Mouse (Mus musculus) heart, embryonic 11.5 days (tissue): ENCODE data around the gene Chd6. TPM values are rescaled to one million over a fixed set of nuclear protein-coding genes. Genes with fewer than 3 reads are reported as not detected.
A peak's percentile ranks its signal among the peaks of the same experiment; 100 is the strongest.

Source experiments
- ATAC-seq: fragments of 200-750 bp; cut with Nextera tagmentation; replicated peaks from 2 replicates; pipeline ENCODE4 v1.8.0; 2017; ENCODE audit warnings: moderate library complexity; ENCODE audit not compliant: insufficient number of reproducible peaks, low FRiP score, low TSS enrichment
- H3K27ac ChIP-seq: fragments of 300-500 bp; sonication (generic); 2 replicates; pipeline ENCODE4 v1.5.1; 2014; ENCODE audit warnings: mild to moderate bottlenecking, low read depth, low read length
- H3K27me3 ChIP-seq: fragments of 300-500 bp; sonication (generic); 2 replicates; pipeline ENCODE4 v1.6.1; 2014; ENCODE audit warnings: mild to moderate bottlenecking, low read length, mixed read lengths; ENCODE audit not compliant: control insufficient read depth, insufficient read depth
- H3K36me3 ChIP-seq: fragments of 300-500 bp; sonication (generic); 2 replicates; pipeline ENCODE4 v1.6.1; 2014; ENCODE audit warnings: mild to moderate bottlenecking, low read length, moderate library complexity, mixed read lengths; ENCODE audit not compliant: control insufficient read depth, insufficient read depth
- H3K4me1 ChIP-seq: fragments of 300-500 bp; sonication (generic); 2 replicates; pipeline ENCODE4 v1.6.1; 2014; ENCODE audit warnings: low read length; ENCODE audit not compliant: control insufficient read depth, insufficient read depth
- H3K4me2 ChIP-seq: fragments of 300-500 bp; sonication (generic); 2 replicates; pipeline ENCODE4 v1.6.1; 2014; ENCODE audit warnings: mild to moderate bottlenecking, moderate library complexity
- H3K4me3 ChIP-seq: fragments of 300-500 bp; sonication (generic); 2 replicates; pipeline ENCODE4 v1.5.1; 2014; ENCODE audit warnings: low read depth, low read length
- H3K9ac ChIP-seq: fragments of 300-500 bp; sonication (generic); 2 replicates; pipeline ENCODE4 v1.6.1; 2014; ENCODE audit warnings: mild to moderate bottlenecking, low read depth, low read length, moderate library complexity
- H3K9me3 ChIP-seq: fragments of 300-500 bp; sonication (generic); replicated peaks from 2 replicates; pipeline ENCODE4 v1.6.1; 2016; ENCODE audit warnings: low read length; ENCODE audit not compliant: control insufficient read depth
- WGBS: fragments of 180-500 bp; shearing (Covaris S2); extraction: QIAGEN DNeasy Blood & Tissue Kit; methylation state at CpG from one replicate; pipeline ENCODE4 v1.1.7; 2014; ENCODE audit not compliant: insufficient replicate concordance; 5-methylcytosine and 5-hydroxymethylcytosine counted together
- polyA plus RNA-seq: library from polyadenylated mRNA; unstranded; fragments of >200 nt; fragmentation: Nextera tagmentation; extraction: Ambion mirVana; gene quantifications from 2 replicates; pipeline ENCODE4 v1.2.1, GENCODE M21; 2014

Gene Chd6
- polyA plus RNA-seq, 1 experiment from 2014 or later = 25.0 TPM

DNA sequence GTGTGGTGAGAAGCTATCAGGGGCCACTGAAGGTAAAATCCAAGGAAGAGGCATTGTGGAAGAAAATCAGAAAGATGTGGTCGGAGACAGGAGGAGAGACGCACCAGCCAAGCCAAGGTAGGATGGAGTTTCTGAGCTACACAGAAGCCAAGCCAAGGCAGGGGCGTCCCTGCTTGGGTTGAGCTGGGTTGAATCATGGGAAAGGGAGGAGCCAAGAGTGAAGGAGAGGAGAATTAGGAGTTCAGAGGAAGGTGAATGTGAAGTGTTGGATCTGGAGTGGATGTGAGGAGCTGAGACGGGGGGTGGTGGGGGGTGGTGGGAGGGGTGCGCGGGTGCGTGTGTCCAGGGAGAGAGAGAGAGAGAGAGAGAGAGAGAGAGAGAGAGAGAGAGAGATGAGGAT lies 187.6 kb downstream of the Chd6 start:
- ATAC-seq = no peak
- Histone ChIP-seq H3K4me1 (no peaks in the 10 kb centered on the region), H3K4me2 (no peak overlapping the region), H3K9me3 (no peaks in the 10 kb centered on the region), H3K36me3 (no peaks in the 10 kb centered on the region), H3K4me3 (no peak overlapping the region), H3K27ac (no peak overlapping the region), H3K27me3 (no peaks in the 10 kb centered on the region), H3K9ac (no peak overlapping the region)
- 48% methylated on average over 7 of the region's 7 CpGs for WGBS

DNA sequence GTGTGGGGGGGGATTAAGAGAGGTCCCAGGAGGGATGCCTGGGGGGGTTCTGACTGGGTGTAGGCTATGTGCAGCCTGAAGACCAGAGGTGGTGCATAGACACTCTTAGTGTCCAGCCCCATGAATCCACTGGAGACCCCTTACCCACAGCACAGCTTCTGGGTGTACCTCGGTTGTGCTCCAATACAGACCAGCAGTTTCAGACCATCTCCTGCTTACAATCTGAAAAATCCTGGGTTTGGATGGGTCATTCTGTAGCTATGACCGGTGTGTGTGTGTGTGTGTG lies 190.0 kb downstream of the Chd6 start:
- ATAC-seq = no peak
- no peaks in the 10 kb centered on the region for H3K9me3 ChIP-seq
- H3K4me3 ChIP-seq = no peak overlapping the region
- peaks cover 10% of the 10 kb centered on the region for H3K27me3 ChIP-seq
- H3K4me2 ChIP-seq = no peak overlapping the region
- 76% methylated on average over 2 of the region's 2 CpGs for WGBS
- no peaks in the 10 kb centered on the region for H3K4me1 ChIP-seq
- H3K9ac ChIP-seq = no peak overlapping the region
- H3K27ac ChIP-seq = no peak overlapping the region
- no peaks in the 10 kb centered on the region for H3K36me3 ChIP-seq

DNA sequence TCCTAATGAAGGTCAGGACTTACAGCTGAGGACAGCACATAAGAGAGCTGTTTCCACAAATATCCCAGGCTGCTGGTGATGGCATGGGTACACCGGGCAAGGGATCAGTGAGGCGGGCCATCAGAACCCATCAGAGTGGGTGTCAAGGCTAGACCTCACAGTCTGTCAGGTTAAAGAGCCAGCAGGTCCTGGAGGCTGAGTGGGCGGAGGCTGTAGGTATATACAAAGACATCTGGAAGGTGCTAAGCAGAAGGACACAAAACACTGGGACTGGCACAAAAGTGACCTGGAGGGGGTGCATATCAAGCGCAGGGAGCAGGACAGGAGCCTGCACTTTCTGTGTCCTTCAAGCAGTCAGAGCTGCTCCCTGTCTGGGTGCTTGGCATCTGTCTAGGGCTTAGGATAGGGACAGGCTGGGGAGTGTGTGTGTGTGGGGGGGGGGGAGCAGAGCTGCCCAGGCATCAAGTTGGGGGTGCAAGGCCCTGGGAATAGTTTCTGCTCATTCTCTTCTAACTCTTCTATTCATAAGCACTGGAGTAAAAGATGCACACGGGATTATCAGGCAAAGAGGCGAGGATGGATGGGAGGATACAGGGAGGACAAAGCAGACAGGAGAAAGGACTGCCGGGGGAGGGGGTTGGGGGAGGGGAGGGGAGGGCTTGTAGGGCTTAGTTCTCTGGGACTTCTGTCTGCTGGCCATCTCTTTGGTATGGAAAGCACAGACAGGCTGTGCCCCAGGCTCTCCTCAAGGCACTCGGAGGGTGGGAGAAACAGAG lies 190.5 kb downstream of the Chd6 start:
- Histone ChIP-seq H3K36me3 (no peaks in the 10 kb centered on the region), H3K27ac (no peak overlapping the region), H3K27me3 (peaks cover 13% of the 10 kb centered on the region), H3K4me1 (no peaks in the 10 kb centered on the region), H3K9ac (no peak overlapping the region), H3K9me3 (no peaks in the 10 kb centered on the region), H3K4me2 (no peak overlapping the region), H3K4me3 (no peak overlapping the region)
- 48% methylated on average over 8 of the region's 8 CpGs for WGBS
- ATAC-seq = no peak

DNA sequence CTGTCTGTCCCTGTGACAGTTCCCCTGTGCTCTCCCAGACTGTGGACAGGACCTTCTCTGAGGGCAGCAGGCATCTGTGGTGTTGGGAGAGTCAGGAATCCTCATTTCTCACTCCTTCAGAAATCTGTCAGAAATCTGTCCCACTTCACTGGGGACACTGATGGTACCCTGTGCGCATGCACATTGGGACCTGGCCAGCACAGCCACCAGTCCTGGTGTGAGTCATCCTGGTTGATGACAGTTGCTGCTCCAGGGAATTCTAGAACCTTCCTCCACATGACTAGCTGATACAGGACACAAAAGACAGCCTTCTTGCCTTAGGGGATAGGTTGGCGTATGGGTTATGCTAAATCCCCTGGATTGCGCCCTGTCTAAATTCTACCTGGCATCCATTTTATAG lies 191.6 kb downstream of the Chd6 start:
- no peaks in the 10 kb centered on the region for H3K36me3 ChIP-seq
- no peak overlapping the region for H3K27ac ChIP-seq
- no peak overlapping the region for H3K9ac ChIP-seq
- 82% methylated on average over 3 of the region's 3 CpGs for WGBS
- H3K4me3 ChIP-seq = no peak overlapping the region
- ATAC-seq = no peak
- peaks cover 23% of the 10 kb centered on the region for H3K27me3 ChIP-seq
- no peaks in the 10 kb centered on the region for H3K9me3 ChIP-seq
- H3K4me2 ChIP-seq = no peak overlapping the region
- no peaks in the 10 kb centered on the region for H3K4me1 ChIP-seq

DNA sequence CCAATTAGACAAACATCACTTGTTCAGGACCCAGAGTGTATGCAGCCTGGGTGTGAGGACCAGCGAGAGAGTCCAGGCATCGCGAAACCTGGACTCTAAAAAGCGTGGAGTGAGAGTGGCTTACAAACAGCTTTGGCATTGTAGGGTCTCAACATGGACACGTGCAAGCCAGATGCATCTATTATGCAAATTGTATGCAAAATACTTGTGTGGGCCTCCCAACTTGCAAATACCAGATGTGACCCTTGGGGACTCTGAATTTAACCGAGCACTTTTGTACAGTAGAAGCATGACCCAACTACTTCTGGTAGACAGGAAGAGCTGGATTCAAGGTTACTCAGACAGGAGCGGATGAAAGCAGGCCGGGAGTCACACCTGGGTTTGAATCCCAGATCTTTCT lies 192.2 kb downstream of the Chd6 start:
- Histone ChIP-seq H3K36me3 (no peaks in the 10 kb centered on the region), H3K4me2 (no peak overlapping the region), H3K27me3 (peaks cover 29% of the 10 kb centered on the region), H3K9ac (no peak overlapping the region), H3K9me3 (no peaks in the 10 kb centered on the region), H3K4me3 (no peak overlapping the region), H3K4me1 (0 out of 2 replicates have a peak, but pooled peaks cover 2% of the 10 kb centered on the region), H3K27ac (no peak overlapping the region)
- no peak for ATAC-seq
- 82% methylated on average over 8 of the region's 8 CpGs for WGBS

DNA sequence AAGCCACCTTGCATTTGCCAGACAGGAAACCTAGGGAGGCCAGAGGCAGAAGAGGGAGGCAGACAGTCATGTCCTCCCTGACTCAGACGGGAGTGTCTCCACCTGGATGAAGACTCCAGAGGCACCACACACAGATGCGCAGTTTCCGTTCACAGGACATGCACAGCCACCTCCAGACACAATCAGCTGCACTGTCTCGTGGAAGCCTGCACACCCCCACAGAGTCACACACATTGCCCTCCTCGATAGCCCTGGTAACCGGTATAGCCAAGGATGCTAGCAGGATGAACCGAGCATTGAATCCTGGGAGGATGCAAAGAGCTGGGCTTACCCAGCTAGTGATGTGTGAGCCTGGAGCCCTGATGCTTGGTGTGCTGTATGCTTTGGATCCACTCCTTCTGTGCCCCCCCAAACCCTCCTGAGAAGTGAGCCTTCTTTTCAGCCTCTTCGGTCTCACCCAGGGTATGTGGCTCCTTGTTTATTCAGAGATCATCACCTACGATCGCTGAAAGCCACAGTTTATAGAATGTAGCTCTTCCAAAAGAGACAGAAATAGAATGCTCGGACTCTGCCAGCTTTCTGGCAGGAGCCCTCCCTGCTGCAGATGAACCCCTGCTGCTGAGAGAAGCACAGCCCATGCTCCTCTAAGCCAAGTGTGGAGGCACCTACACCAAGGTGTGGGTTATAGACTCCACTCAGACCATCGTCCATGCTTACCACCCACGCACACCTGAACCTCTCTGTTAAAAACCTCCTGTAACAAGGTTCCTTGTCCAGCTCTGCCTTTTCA lies 192.9 kb downstream of the Chd6 start:
- Histone ChIP-seq H3K4me2 (no peak overlapping the region), H3K9ac (no peak overlapping the region), H3K36me3 (no peaks in the 10 kb centered on the region), H3K27ac (no peak overlapping the region), H3K27me3 (peaks cover 36% of the 10 kb centered on the region), H3K4me3 (no peak overlapping the region), H3K4me1 (peaks cover 5% of the 10 kb centered on the region; the same call in 1 of the 2 replicates), H3K9me3 (no peaks in the 10 kb centered on the region)
- no peak for ATAC-seq
- WGBS = 61% methylated on average over 13 of the region's 13 CpGs

DNA sequence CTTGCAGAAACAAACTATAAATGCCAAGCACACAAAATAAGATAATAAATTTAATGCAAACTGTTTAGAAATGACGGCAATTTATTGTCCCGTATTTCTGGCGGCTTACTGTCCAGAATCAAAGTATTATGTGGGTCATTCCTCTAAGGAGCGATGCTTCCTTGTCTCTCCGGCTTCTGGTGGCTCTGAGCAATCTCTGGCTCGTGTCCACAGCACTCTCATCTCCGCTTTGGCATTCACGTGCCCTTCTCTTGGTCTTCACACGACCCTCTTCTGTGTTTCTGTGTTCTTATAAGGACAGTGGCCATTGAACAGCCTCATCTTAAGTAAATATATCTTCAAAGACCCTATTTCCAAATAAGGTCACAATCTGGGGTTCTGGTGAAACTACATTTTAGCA lies 194.2 kb downstream of the Chd6 start:
- ATAC-seq = no peak
- WGBS = 71% methylated on average over 9 of the region's 9 CpGs

DNA sequence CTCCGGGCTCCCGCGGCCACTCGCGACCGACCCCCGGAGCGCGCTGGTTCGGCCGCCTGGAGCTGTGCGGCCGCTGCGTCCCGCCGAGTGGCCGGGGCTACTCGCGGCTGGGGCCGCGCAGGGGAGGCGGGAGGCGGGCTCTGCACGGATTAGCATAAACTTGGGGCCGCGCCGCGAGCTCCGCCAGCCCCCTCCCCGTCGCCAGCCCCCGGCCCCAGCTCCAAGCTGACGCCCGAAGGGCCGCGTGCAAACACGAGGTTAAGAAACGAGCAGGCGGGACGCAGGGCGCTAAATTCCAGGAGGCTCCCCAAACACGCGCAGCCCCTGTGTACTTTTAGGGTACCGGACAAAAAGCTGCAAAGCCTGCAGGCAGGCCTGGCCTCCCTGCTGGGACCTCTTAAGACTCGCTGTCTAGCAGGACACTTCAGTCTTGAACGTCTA lies 196.6 kb downstream of the Chd6 start, which contains the start of gene Emilin3:
Gene Emilin3, minus strand, starts transcription at position 98 of the 441 bp plus-strand sequence.
- ATAC-seq = peak; percentile 41; the same call in 1 of the 2 replicates
- 1% methylated on average over 44 of the region's 46 CpGs for WGBS
- Histone ChIP-seq H3K27me3 (peaks cover 73% of the 10 kb centered on the region), H3K36me3 (no peaks in the 10 kb centered on the region), H3K4me2 (peak within 1 kb of the TSS; percentile 95), H3K9ac (peak within 1 kb of the TSS; percentile 73), H3K9me3 (no peaks in the 10 kb centered on the region), H3K27ac (no peak within 1 kb of the TSS), H3K4me1 (peaks cover 6% of the 10 kb centered on the region; the same call in 1 of the 2 replicates), H3K4me3 (peak within 1 kb of the TSS; percentile 55)

More for the DNA sequence above, 194.2 kb downstream of the Chd6 start:
- no peaks in the 10 kb centered on the region for H3K9me3 ChIP-seq
- H3K4me3 ChIP-seq = no peak overlapping the region
- H3K4me2 ChIP-seq = no peak overlapping the region
- no peak overlapping the region for H3K9ac ChIP-seq
- H3K4me1 ChIP-seq = peaks cover 6% of the 10 kb centered on the region; the same call in 1 of the 2 replicates
- peaks cover 50% of the 10 kb centered on the region for H3K27me3 ChIP-seq
- H3K27ac ChIP-seq = no peak overlapping the region
- H3K36me3 ChIP-seq = no peaks in the 10 kb centered on the region
